Mouse (Mus musculus) regulatory T cell (primary cell): ENCODE measurements around the gene Hcn2.
"Not testable (repeated sequence)": the region's sequence is repeated elsewhere in the genome, so short reads cannot be mapped to it uniquely, and the experiment has no call there.

Experiments
- in situ Hi-C: fragments of 300-600 bp; cut with MboI, MseI; formaldehyde crosslinking; loops from one replicate; pipeline ENCODE4 v1.15.1; 2025; ENCODE audit warnings: high pct_unique_total_duplicates

Hcn2 gene

DNA sequence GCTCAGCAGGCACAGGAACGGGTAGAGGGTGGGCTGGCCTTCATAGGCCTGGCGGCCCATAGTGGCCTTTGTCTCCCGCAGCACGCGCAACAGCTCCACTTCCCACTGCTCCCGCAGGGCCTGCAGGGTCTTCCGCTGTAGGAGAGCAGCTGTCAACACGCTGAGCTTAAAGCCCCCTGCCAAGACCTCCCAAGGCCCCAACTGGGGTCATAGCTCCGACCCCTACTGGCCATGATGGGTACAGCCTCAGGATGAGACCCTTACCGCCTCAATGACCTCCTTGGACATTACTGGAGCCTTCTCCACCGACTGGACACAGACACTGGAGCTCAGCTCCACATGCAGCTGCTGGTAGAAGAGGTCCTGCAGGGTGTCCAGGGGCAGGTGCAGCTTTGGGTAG is 24.4 kb downstream of the Hcn2 start:
- in situ Hi-C loops = no loop called here

DNA sequence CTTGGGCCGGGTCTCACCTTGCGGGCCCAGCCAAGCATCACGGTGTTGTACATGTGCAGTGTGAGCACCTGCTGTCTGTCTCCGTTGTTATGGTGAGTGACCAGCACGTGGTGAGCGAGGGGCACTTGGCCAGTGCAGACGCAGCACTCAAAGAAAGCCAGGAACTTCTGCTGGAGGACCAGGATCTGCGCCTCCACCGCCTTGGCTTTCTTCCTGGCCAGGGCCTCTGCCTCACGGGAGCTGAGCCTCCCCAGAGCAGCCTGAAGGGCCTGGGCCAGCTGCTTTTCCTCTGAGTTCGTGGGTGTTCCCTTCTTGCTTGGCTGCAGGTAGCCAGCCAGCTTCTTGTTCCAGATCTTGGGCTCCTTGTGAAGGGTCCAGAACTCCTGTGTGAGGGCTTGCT is 26.7 kb downstream of the Hcn2 start:
- in situ Hi-C loops = no loop called here

DNA sequence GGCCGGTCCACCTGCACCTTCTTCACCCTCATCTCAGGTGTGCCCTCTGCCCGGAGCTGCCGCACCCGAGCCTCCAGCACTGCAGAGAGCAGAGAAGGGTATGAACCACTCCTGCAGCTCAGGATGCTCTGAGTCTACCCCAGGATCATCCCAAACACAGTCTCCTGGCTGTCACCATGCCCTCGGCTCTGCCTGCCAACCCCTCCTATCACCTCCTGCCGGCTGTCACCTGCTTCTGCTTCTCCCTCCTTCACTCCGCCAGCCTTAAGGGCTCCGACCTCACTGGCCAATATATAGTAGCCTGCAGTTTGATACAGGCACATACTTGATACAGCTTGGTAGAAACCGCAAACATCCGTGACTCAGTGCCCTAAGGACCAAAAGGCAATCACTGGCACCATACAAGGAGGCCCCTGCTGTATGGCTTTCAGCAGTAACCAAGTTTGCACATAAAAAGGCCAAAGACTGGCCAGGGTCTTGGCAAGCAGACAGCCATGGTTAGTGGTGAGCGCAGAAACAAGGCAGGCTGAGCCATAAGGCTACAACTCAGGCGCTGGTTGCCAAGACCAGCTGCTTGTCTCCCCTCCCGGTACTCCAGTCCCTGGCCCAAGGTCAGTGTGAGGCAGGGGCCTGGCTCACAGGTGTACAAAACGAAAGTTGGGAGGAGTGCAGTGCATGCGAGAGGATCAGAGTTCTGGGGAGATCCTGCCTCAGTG is 27.4 kb downstream of the Hcn2 start:
- in situ Hi-C loops = no loop called here

DNA sequence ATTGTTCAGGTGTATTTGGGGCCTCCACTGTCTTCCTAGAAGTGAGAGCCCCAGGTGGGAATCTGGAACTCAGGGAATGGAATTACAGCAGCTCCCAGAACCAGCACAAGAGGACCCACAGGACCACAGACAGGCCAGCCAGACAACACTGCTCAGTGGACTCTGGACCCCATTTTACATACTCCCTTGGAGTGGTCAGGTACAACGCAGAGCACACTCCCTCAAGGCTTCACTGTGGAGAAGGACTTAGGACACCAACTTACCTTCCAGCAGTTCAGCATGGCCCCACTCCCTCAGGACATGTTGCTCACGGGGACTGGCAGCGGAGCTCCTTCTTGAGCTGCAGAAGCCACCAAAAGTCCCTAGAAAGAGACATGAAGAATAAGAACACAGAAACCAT is 29.0 kb downstream of the Hcn2 start:
- in situ Hi-C loops = no loop called here

DNA sequence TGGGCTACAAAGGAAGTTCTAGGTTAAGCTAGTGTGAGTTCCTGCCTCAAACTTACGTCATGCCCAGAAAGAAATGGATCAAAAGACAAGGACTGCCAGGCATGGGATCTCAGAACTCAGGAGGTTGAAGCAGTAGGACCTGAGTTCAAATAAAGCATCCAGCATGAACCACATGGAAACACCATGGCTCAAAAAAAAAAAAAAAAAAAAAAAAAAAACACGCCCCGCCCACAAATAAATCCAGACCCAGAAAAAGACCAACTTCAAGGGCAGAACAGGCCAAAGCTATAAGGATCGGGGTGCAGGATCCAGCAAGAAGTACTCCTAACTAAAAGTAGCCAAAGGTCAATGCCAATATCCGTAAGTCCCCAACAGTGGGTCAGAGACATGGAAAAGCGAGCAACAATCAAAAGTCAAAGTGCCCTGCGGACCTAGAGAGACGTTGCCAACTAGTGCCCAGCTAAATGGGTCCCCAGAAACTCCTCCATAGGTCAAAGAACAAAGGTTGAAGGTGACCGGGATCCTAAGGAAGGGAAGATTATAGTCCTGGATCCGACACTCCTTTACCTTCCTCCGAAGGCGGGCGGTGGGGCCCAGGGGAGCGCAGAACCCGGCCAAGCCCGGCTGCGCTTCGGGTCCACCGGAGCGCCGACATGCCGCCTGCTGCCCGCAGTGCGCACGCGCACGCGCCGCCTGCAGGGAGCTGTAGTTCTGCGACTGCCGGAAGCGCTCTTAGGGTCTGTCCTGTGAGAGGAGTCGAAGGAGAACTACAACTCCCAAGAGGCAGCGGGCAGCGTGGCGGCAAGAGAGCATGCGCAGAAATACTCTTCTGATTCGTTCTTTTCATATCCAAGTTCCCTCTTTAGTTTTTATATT is 29.7 kb downstream of the Hcn2 start, which contains the start of gene Polrmt:
Gene Polrmt, minus strand, starts transcription at position 684 of the 876 bp plus-strand sequence.
- in situ Hi-C loops = no loop called here

DNA sequence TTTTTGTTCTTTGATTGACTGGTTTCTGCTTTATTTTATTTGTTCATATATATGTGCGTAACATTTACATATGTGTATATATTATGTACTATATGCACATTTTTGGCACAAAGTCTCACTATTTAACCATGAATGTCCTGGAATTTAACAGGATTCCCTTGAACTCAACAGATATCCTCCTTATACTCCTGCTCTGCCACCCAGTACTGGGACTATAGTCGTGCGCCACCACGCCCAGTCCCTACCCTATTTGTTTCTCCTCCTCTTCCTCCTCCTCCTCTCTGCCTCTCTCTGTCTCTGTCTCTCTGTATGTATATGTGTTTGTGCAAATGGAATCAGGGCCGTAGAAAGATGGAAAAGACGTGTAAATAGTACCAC is 30.3 kb downstream of the Hcn2 start:
- in situ Hi-C loops = no loop called here

DNA sequence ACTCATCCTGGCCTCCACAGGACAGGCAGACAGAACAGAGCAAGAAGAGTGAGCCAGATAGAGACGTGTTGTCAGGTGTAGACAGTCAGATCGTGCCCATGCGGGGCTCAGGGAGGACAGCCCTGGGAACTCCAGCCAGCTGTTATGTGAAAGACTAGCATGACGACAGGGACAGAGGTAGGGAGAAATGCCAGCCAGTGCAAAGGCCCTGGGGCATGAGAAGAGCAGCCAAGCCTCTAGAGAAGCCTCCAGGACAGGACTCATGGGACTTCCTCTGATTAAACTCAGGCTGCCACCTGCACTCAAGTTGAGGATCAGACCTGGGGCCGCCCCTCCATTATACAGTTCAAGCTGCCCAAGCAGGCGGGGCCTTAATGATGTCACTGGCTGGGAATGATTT is 32.1 kb downstream of the Hcn2 start:
- in situ Hi-C loops = no loop called here

DNA sequence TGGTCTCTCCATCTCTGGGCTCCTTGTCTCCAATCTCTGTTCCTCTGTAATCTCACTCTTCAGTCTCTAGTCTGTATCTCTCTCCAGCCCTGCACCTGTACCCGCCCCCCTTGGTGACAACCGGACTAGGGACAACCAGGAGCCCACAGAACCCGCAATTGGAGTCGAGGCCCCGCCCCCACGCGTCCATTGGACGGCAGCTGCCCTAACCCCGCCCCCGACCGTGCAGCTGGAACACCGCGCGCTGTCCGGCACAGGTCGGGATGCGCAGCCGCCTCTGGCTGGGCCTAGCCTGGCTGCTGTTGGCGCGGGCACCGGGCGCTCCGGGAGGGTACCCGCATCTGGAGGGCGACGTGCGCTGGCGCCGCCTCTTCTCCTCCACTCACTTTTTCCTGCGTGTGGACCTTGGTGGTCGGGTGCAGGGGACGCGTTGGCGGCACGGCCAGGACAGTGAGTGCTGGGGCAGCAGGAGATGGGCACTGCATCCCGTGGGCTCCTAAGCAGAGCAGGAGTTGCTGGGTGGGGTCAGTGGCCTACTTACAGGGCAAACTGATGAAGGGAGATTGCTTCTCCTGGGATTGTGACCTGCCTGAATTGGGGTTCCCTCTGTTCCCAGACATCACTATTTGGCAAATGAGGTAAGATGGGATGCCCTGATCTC is 38.6 kb downstream of the Hcn2 start, which contains the start of gene Fgf22:
Gene Fgf22, plus strand, starts transcription at position 221 of the 661 bp plus-strand sequence.
- in situ Hi-C loops = no loop called here

DNA sequence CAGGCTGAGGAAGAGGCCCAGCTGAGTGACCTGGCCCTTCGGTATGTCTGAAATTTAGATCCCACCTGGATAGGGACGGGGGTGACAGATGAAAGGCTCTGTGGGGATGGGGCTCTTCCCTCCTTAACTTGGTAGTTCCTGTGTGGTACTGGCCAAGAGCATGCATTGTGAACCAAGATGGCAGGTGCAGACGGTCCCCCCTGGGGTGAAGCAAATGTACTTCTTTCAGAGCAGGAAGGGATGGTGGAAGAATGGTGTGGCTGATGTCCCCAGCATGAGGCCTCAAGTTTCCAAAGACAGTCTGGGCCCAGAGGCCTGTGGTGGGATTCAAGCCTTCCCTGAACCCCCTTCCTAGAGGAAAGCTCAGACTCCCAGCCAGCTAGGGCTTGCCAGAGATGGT is 39.4 kb downstream of the Hcn2 start:
- in situ Hi-C loops = no loop called here

DNA sequence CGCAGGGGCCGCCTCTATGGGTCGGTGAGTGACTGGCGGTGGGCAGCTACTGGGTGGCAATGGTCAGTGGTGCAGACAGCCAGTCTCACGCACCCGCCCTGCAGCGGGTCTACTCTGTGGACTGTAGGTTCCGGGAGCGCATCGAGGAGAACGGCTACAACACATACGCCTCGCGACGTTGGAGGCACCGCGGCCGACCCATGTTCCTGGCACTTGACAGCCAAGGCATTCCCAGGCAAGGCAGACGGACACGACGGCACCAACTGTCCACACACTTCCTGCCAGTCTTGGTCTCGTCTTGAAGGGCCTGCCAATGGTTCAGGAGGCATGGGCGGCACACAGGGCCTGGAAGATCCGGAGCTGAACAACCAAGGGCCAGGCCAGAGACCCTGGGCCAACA is 40.2 kb downstream of the Hcn2 start:
- in situ Hi-C loops = no loop called here

DNA sequence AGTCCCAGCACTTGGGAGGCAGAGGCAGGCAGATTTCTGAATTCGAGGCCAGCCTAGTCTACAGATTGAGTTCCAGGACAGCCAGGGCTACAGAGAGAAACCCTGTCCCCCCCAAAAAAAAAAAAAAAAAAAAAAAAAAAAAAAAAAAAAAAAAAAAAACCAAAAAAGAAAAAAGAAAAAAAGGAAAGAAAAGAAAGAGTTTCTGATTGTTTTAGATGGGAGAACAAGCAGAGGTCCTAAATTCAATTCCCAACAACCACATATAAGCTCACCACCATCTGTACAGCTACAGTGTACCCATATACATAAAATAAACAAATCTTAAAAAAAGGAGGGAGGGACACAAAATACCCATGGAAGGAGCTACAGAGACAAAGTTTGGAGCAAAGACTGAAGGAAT is 43.2 kb downstream of the Hcn2 start:
- in situ Hi-C loops = not testable (repeated sequence)

DNA sequence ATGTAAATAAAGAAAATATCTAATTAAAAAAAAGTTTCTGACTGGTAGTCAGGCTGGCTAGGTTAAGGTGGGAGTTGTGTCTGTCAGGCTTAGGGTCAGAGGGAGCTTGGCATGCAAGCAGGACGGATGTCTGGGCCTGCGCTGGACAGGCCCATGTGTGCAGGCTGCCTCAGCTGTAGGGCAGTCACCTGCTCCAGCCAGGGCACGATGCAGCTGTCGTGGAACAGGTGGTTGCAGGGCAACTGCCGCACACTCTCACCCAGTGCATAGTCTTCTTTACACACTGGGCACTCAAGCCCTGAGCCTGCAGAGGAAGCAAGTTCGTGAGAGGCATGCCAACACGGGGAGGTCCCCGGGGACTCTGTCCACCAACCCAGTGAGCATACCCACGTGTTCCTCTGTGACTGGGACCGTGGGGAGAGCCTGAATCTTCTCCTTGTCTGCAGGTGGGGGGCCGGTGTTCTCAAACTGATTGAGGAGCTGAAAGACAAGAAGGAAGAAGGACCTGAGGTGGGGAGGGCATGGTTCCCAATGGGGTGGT is 44.2 kb downstream of the Hcn2 start:
- in situ Hi-C loops = no loop called here

DNA sequence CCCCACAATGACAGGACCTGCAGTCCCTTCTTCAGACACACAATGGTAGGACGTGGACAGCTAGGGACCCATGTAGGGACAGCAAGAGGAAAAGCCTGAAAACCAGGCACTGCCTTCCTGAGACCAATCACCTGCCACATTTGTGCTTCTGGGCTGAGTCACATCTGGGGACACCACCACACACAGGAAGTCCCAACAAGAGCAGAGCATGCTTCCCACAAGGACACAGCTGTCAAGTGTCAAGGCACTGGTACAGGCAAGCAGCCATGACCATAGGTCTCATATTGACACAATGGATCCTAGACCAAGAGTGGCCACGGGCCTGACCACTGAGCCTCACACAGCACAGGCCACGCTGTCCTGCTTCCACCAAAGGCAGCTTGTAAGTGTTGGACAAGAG is 46.4 kb downstream of the Hcn2 start:
- in situ Hi-C loops = no loop called here

DNA sequence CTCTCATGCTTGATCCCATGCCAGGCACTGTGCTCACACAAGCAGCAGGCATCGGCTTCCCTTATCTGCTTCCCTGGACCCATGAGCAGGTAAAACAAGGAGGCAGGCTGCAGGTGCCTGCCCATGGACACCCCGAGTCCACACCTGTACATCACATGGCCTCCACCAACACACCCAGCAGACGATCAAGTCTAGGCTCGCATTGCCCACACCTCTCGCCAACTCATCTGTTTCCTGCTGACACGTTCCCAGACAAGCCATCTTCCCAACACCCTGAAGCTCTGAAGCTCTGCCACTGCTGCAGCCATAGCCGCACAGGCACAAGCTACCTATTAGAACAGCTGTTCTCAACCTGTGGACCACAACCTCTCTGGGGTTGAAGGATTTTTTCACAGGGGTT is 47.8 kb downstream of the Hcn2 start:
- in situ Hi-C loops = no loop called here

DNA sequence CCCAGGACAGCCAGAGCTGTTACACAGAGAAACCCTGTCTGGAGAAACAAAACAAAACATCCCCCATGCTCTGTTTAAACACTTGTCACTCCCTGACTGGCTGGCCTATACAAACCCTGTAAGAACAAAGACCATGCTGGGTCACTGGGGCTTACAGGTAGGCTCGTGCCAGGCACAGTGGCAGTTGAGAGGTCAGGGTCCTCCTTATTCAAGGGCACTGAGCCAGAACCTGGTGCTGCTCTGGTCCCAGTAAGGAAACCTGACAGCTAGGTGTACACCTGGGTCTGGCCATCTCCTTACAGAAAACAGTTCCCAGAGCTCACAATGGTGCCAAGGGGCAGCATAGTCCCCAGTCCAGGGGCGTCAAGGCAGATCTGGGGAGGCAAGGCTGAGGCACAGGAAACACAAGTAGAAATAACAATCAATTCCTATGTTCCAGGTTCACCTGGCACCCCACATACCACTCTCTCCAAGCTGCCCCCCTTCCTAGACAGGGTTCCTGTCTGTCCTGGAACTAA is 48.9 kb downstream of the Hcn2 start:
- in situ Hi-C loops = no loop called here

DNA sequence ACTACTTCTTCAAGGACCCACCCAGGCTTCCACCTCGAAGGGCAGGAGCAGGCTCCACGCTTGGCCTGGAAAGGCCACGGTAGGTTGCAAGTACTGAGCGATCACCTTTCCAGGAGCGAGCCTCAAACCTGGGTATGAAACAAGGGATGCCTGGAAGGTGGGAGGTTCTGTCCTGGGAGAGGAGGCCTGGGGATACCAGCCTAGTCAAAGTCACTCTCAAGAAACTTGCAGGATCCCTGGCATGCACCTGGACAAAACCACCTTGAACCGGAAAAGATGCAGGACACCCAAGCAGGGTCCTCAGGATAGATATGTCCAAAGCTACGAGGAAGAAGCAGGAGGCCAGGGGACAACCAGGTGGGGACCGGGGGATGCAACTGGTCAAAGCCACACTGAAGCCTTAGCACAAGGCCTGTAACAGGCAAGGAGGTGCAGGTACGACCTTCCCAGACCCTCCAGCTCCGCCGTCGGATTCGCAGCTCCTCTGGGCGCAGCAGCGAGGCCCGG is 49.6 kb downstream of the Hcn2 start:
- in situ Hi-C loops = no loop called here

DNA sequence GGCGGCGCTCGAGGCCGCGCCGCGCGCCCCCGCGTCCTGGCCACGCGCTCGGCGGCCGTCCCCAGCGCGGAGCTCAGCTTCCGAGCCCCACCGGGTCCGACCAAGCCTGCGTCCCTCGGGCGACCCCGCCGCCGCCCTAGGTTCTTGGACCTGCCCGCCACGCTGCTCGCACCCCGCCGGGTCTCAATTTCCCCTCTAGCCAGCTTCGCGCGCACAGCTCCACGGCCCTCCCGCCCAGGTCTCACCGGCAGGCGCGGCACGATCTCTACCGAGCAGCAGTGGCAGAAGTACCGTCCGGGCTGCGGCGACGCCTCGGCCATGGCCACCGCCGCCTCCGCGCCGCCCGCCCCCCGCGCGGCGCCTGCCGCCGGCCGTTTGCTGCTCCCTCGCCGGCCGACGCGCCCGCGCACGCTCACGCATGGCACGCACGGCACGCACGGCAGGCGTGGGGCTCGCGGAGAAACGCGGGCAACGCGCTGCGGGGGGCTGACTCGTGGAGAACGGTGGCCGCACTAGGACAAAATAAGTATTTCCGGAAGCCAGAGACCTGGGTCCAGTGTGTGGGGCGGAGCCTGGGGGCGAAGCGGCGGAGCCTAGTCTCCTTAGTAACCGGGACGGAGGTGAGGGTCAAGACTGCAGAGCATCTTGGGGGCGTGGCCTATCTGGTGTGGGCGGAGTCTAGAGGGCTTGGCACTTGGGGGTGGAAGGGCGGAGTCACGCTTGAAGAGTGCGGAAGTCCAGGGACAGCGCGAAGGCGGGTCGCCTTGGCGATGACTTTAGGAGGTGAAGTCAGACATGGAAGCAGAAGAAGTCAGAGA is 50.3 kb downstream of the Hcn2 start, which contains the start of gene Rnf126:
Gene Rnf126, minus strand, starts transcription at position 445 of the 818 bp plus-strand sequence.
- in situ Hi-C loops = no loop called here

DNA sequence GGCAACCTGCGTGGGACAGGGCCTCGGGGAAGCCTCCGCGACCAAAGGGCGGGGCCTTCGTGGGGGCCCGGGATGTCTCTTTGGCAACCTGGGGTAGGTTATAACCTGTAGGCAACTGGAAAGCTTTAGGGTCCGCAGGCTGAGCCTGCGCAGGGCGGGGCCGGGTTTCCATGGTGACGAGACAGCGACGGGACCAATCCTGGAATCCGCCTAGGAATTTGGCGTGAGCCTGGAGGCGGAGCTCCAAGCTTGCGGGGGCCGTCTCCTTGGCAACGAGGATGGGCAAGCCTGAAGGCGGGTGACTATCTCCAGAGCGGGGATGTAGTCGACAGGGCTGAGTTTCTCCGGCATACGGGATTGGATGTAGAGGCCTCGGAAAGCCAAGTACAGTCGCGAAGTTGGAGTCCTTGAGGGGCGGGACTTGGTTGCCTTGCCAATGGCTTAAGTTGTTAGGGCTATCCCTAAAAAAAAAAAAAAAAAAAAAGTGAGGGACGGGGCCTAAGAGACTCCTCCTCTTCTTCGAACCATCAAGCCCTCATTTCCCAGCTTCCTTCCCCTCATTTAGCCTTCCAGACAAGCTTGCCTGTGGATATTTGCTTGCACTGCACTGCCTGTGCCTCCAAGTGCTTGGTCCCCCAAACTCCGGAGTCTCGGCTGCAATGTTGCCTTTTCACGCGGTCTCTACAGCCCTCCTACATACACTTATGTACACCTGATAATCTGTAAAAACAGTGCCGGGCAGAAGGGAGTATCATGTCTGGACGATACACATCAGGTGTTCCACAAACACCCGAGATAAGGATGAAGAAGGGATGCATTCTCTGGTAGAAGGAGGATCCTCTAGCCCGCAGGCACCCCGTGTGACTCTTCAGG is 51.2 kb downstream of the Hcn2 start:
- in situ Hi-C loops = no loop called here

DNA sequence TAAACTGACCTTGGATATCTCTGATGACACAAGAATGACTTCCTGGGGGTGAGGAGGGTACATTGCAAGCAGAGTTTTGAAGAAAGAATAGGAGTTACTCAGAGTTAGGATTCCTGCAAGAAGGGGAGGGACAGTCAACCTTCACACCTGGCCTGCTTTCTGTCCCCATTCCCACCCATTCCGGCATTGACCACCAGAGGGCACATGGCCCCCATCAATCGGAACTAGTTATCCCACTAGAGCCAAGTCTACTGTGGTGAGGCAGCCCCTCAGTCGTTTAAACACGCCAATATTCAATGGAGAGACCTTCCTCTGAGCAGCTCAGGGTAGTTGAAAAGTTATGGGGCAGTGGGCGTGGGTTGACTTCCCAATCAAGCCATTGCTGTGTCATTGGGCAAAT is 52.0 kb downstream of the Hcn2 start:
- in situ Hi-C loops = no loop called here

DNA sequence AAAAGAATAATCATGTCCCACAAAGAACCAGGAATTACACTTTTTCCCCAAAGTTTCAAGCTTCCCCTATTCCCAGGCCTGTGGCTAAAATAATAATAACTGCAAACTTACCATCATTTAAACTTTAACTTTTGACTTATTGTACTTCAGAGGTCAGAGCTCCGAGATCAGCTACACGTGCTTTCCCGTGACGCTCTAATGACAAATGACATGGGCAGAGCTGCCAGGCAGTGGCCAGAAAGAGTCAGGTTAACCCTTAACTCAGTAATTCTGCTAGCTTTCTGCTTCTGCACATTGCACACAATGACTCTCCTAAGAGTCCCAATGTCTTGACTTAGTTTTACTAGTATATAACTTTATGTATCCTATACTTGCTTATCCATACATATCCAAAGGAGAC is 52.9 kb downstream of the Hcn2 start:
- in situ Hi-C loops = no loop called here
